Mouse (Mus musculus): ENCODE data around the gene Tasp1. TPM values are rescaled to one million over a fixed set of nuclear protein-coding genes. Genes with fewer than 3 reads are reported as not detected.
"Not testable (repeated sequence)": the region's sequence is repeated elsewhere in the genome, so short reads cannot be mapped to it uniquely, and the experiment has no call there.

The Tasp1 gene
- polyA plus RNA-seq, 1 experiment from 2014 or later: 21.1 TPM

DNA sequence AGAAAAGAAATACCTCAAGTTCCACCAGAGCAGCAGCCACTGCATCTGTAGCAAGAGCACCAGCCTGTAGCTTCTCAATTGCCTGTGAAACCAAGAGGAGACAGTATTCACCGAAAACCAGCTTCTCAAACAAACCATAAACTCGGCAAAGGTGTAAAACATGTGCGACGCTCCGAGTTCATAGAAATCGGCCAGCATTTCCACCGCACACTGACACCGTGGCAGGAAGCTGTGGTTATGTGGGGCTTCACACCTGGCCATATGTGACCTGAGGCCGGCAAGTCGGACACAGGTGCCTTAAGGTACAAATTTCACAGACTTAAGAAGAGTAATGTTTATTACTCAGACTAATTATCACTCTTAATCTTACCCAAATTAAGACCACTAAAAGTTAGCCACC, 24.5 kb downstream of the Tasp1 start:
- H3K27me3 ChIP-seq (ENCODE audit: control insufficient read depth, insufficient read depth, low read length): no peaks in the 10 kb centered on the region

GRCm38 (mm10) chr2:140037459-140037858, 29.1 kb downstream of the Tasp1 start:
- no peaks in the 10 kb centered on the region for H3K36me3 ChIP-seq (replicated peaks; ENCODE audit: control insufficient read depth, insufficient read depth, low read depth, low read length)
- H3K27me3 ChIP-seq (ENCODE audit: control insufficient read depth, insufficient read depth, low read length): no peaks in the 10 kb centered on the region
- no peak overlapping the region for H3K9ac ChIP-seq (replicated peaks; ENCODE audit: low read length)
- DNase-seq (ENCODE audit: low spot score) (no peak), ATAC-seq (replicated peaks; ENCODE audit: insufficient number of reproducible peaks, low FRiP score, low TSS enrichment, low read depth) (no peak)
- no peak overlapping the region for H3K4me3 ChIP-seq (ENCODE audit: low read depth, low read length)
- H3K27ac ChIP-seq (replicated peaks; ENCODE audit: low read depth, low read length): no peak overlapping the region
- H3K4me1 ChIP-seq (ENCODE audit: control insufficient read depth, insufficient read depth, low read length): no peaks in the 10 kb centered on the region
- H3K9me3 ChIP-seq (replicated peaks; ENCODE audit: control insufficient read depth, low read length): no peaks in the 10 kb centered on the region
- WGBS: 95% methylated on average over 2 of the region's 2 CpGs
- no peak overlapping the region for H3K4me2 ChIP-seq (ENCODE audit: low read depth, low read length)

More for the DNA sequence above, 24.5 kb downstream of the Tasp1 start:
- no peak for DNase-seq (ENCODE audit: low spot score)
- Histone ChIP-seq H3K4me1 (ENCODE audit: control insufficient read depth, insufficient read depth, low read length) (no peaks in the 10 kb centered on the region), H3K9me3 (replicated peaks; ENCODE audit: control insufficient read depth, low read length) (no peaks in the 10 kb centered on the region), H3K9ac (replicated peaks; ENCODE audit: low read length) (no peak overlapping the region), H3K27ac (replicated peaks; ENCODE audit: low read depth, low read length) (no peak overlapping the region), H3K4me2 (ENCODE audit: low read depth, low read length) (no peak overlapping the region), H3K4me3 (ENCODE audit: low read depth, low read length) (no peak overlapping the region), H3K36me3 (replicated peaks; ENCODE audit: control insufficient read depth, insufficient read depth, low read depth, low read length) (no peaks in the 10 kb centered on the region)
- 90% methylated on average over 10 of the region's 10 CpGs for WGBS
- no peak for ATAC-seq (replicated peaks; ENCODE audit: insufficient number of reproducible peaks, low FRiP score, low TSS enrichment, low read depth)

DNA sequence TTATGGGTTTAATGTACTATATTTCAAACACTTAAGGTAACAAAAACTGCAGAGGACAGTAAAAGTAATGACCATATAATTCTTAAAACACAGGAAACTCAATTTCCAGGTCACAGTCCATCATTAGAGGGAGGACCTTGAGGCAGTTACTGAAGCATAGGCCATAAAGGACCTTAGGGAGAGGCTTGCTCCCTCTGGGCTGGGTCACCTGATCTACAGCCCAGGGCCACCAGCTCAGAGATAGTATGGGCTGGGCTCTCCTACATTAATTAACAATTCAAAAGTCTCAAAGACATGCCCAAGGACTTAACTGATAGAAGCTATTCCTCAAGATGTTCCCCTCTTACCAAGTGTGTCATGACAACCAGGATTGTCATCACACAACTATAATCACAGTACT, 29.8 kb downstream of the Tasp1 start:
- H3K9me3 ChIP-seq (replicated peaks; ENCODE audit: control insufficient read depth, low read length): no peaks in the 10 kb centered on the region
- H3K4me1 ChIP-seq (ENCODE audit: control insufficient read depth, insufficient read depth, low read length): no peaks in the 10 kb centered on the region
- H3K27ac ChIP-seq (replicated peaks; ENCODE audit: low read depth, low read length): no peak overlapping the region
- no peaks in the 10 kb centered on the region for H3K36me3 ChIP-seq (replicated peaks; ENCODE audit: control insufficient read depth, insufficient read depth, low read depth, low read length)
- no peak overlapping the region for H3K4me3 ChIP-seq (ENCODE audit: low read depth, low read length)
- no peak overlapping the region for H3K9ac ChIP-seq (replicated peaks; ENCODE audit: low read length)
- DNase-seq (ENCODE audit: low spot score) (no peak), ATAC-seq (replicated peaks; ENCODE audit: insufficient number of reproducible peaks, low FRiP score, low TSS enrichment, low read depth) (no peak)
- H3K4me2 ChIP-seq (ENCODE audit: low read depth, low read length): no peak overlapping the region
- H3K27me3 ChIP-seq (ENCODE audit: control insufficient read depth, insufficient read depth, low read length): no peaks in the 10 kb centered on the region

- no peaks in the 10 kb centered on the region for H3K9me3 ChIP-seq (replicated peaks; ENCODE audit: control insufficient read depth, low read length)
- H3K4me1 ChIP-seq (ENCODE audit: control insufficient read depth, insufficient read depth, low read length): no peaks in the 10 kb centered on the region
- no peaks in the 10 kb centered on the region for H3K27me3 ChIP-seq (ENCODE audit: control insufficient read depth, insufficient read depth, low read length)
- H3K4me2 ChIP-seq (ENCODE audit: low read depth, low read length): no peak overlapping the region
- H3K4me3 ChIP-seq (ENCODE audit: low read depth, low read length): no peak overlapping the region
- DNase-seq (ENCODE audit: low spot score) (no peak), ATAC-seq (replicated peaks; ENCODE audit: insufficient number of reproducible peaks, low FRiP score, low TSS enrichment, low read depth) (no peak)
- no peaks in the 10 kb centered on the region for H3K36me3 ChIP-seq (replicated peaks; ENCODE audit: control insufficient read depth, insufficient read depth, low read depth, low read length)
- H3K27ac ChIP-seq (replicated peaks; ENCODE audit: low read depth, low read length): no peak overlapping the region
- WGBS: 79% methylated on average over 4 of the region's 4 CpGs
- no peak overlapping the region for H3K9ac ChIP-seq (replicated peaks; ENCODE audit: low read length)
These were observed 41.7 kb downstream of the Tasp1 start for GRCm38 (mm10) chr2:140024937-140025336.

GRCm38 (mm10) chr2:140007406-140007805, 59.2 kb downstream of the Tasp1 start:
- H3K4me2 ChIP-seq (ENCODE audit: low read depth, low read length): no peak overlapping the region
- H3K27me3 ChIP-seq (ENCODE audit: control insufficient read depth, insufficient read depth, low read length): no peaks in the 10 kb centered on the region
- no peak for ATAC-seq (replicated peaks; ENCODE audit: insufficient number of reproducible peaks, low FRiP score, low TSS enrichment, low read depth)
- no peak overlapping the region for H3K27ac ChIP-seq (replicated peaks; ENCODE audit: low read depth, low read length)
- no peaks in the 10 kb centered on the region for H3K9me3 ChIP-seq (replicated peaks; ENCODE audit: control insufficient read depth, low read length)
- no peaks in the 10 kb centered on the region for H3K4me1 ChIP-seq (ENCODE audit: control insufficient read depth, insufficient read depth, low read length)
- 83% methylated on average over 3 of the region's 3 CpGs for WGBS
- no peak for DNase-seq (ENCODE audit: low spot score)
- no peaks in the 10 kb centered on the region for H3K36me3 ChIP-seq (replicated peaks; ENCODE audit: control insufficient read depth, insufficient read depth, low read depth, low read length)
- H3K4me3 ChIP-seq (ENCODE audit: low read depth, low read length): no peak overlapping the region
- no peak overlapping the region for H3K9ac ChIP-seq (replicated peaks; ENCODE audit: low read length)

DNA sequence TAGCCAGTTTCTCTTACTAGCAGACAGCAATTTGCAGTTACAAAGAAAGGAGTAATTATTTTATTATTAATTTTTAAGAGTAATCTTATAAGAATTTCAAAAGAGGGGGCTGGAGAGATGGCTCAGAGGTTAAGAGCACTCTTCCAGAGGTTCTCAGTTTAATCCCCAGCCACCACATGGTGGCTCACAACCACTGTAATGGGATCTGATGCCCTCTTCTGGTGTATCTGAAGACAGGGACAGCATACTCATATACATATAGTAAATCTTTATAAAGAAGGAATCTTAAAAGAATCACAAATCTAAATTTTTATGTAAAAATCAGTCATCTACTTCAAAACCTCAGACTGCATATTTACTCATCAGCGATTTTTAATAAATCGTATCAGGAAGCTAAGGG, 68.4 kb downstream of the Tasp1 start:
- Histone ChIP-seq H3K4me1 (ENCODE audit: control insufficient read depth, insufficient read depth, low read length) (no peaks in the 10 kb centered on the region), H3K9ac (replicated peaks; ENCODE audit: low read length) (no peak overlapping the region), H3K4me2 (ENCODE audit: low read depth, low read length) (no peak overlapping the region), H3K9me3 (replicated peaks; ENCODE audit: control insufficient read depth, low read length) (no peaks in the 10 kb centered on the region), H3K36me3 (replicated peaks; ENCODE audit: control insufficient read depth, insufficient read depth, low read depth, low read length) (no peaks in the 10 kb centered on the region), H3K27me3 (ENCODE audit: control insufficient read depth, insufficient read depth, low read length) (no peaks in the 10 kb centered on the region), H3K27ac (replicated peaks; ENCODE audit: low read depth, low read length) (no peak overlapping the region), H3K4me3 (ENCODE audit: low read depth, low read length) (no peak overlapping the region)
- DNase-seq (ENCODE audit: low spot score): no peak
- 98% methylated on average over 2 of the region's 2 CpGs for WGBS
- no peak for ATAC-seq (replicated peaks; ENCODE audit: insufficient number of reproducible peaks, low FRiP score, low TSS enrichment, low read depth)

DNA sequence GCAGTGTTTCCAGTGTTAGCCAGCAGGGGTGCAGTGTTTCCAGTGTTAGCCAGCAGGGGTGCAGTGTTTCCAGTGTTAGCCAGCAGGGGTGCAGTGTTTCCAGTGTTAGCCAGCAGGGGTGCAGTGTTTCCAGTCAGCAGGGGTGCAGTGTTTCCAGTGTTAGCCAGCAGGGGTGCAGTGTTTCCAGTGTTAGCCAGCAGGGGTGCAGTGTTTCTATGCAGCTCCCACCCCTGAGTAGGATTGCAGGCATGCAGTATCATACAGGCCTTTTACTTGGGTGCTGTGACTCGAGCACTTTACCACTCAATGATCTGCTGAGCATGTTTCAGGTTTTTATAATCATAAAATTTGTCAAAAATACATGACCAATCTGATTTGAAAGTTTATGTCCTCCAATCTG, 76.7 kb downstream of the Tasp1 start:
- ATAC-seq (replicated peaks; ENCODE audit: insufficient number of reproducible peaks, low FRiP score, low TSS enrichment, low read depth); H3K27me3 ChIP-seq (ENCODE audit: control insufficient read depth, insufficient read depth, low read length); H3K27ac ChIP-seq (replicated peaks; ENCODE audit: low read depth, low read length); DNase-seq (ENCODE audit: low spot score); H3K4me2 ChIP-seq (ENCODE audit: low read depth, low read length); H3K4me3 ChIP-seq (ENCODE audit: low read depth, low read length); H3K9me3 ChIP-seq (replicated peaks; ENCODE audit: control insufficient read depth, low read length); H3K9ac ChIP-seq (replicated peaks; ENCODE audit: low read length); H3K36me3 ChIP-seq (replicated peaks; ENCODE audit: control insufficient read depth, insufficient read depth, low read depth, low read length); H3K4me1 ChIP-seq (ENCODE audit: control insufficient read depth, insufficient read depth, low read length): not testable (repeated sequence)
- WGBS: 82% methylated on average over 1 of the region's 1 CpGs

GRCm38 (mm10) chr2:139967451-139967850, 99.2 kb downstream of the Tasp1 start:
- Histone ChIP-seq H3K36me3 (replicated peaks; ENCODE audit: control insufficient read depth, insufficient read depth, low read depth, low read length) (no peaks in the 10 kb centered on the region), H3K27ac (replicated peaks; ENCODE audit: low read depth, low read length) (no peak overlapping the region), H3K9ac (replicated peaks; ENCODE audit: low read length) (no peak overlapping the region), H3K27me3 (ENCODE audit: control insufficient read depth, insufficient read depth, low read length) (no peaks in the 10 kb centered on the region), H3K4me2 (ENCODE audit: low read depth, low read length) (no peak overlapping the region), H3K4me1 (ENCODE audit: control insufficient read depth, insufficient read depth, low read length) (no peaks in the 10 kb centered on the region), H3K4me3 (ENCODE audit: low read depth, low read length) (no peak overlapping the region), H3K9me3 (replicated peaks; ENCODE audit: control insufficient read depth, low read length) (no peaks in the 10 kb centered on the region)
- no peak for DNase-seq (ENCODE audit: low spot score)
- no peak for ATAC-seq (replicated peaks; ENCODE audit: insufficient number of reproducible peaks, low FRiP score, low TSS enrichment, low read depth)
- 80% methylated on average over 2 of the region's 2 CpGs for WGBS
